Mouse (Mus musculus): ENCODE results near the gene Dst. TPM values are rescaled to one million over a fixed set of nuclear protein-coding genes. Genes with fewer than 3 reads are reported as not detected.

Gene Dst
- polyA plus RNA-seq, 1 experiment from 2014 or later = 18.8 TPM

- 87% methylated on average over 6 of the region's 6 CpGs for WGBS
- no peak for DNase-seq (ENCODE audit: low spot score)
- H3K36me3 ChIP-seq = no peaks in the 10 kb centered on the region
- no peaks in the 10 kb centered on the region for H3K9me3 ChIP-seq (replicated peaks)
- H3K4me3 ChIP-seq = no peak overlapping the region
- no peak overlapping the region for H3K27ac ChIP-seq (replicated peaks)
- no peaks in the 10 kb centered on the region for H3K27me3 ChIP-seq (ENCODE audit: low read depth, poor library complexity, severe bottlenecking)
- H3K4me1 ChIP-seq = peaks cover 14% of the 10 kb centered on the region
These were observed 112.6 kb downstream of the Dst start for GRCm38 (mm10) chr1:34020599-34020998.

DNA sequence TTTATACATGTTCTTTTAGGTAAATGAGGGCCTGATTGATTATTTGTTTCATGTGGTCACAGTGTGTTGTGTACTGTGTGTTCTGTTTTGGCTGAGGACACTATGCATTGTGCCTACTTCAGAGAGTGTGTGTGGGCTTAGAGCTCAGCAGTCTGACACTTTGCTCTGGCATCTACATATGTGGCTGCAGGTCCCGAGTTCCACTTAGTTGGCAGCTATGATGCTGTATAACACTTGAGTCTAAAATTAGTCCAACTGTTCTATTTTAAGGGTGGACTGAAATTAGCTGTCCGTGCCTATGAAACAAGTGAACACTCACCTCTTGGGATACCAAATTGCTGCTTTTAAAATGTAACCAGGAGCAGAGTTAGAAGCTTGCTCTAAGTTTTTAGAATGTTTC lies 113.5 kb downstream of the Dst start:
- H3K9me3 ChIP-seq (replicated peaks) = no peaks in the 10 kb centered on the region
- DNase-seq (ENCODE audit: low spot score) = no peak
- WGBS = 92% methylated on average over 2 of the region's 2 CpGs
- H3K27me3 ChIP-seq (ENCODE audit: low read depth, poor library complexity, severe bottlenecking) = no peaks in the 10 kb centered on the region
- peaks cover 13% of the 10 kb centered on the region for H3K4me1 ChIP-seq
- no peaks in the 10 kb centered on the region for H3K36me3 ChIP-seq
- H3K27ac ChIP-seq (replicated peaks) = no peak overlapping the region
- no peak overlapping the region for H3K4me3 ChIP-seq

GRCm38 (mm10) chr1:34023154-34023553 lies 115.1 kb downstream of the Dst start:
- Histone ChIP-seq H3K9me3 (replicated peaks) (no peaks in the 10 kb centered on the region), H3K27me3 (ENCODE audit: low read depth, poor library complexity, severe bottlenecking) (no peaks in the 10 kb centered on the region), H3K36me3 (no peaks in the 10 kb centered on the region), H3K4me1 (peaks cover 10% of the 10 kb centered on the region), H3K4me3 (no peak overlapping the region), H3K27ac (replicated peaks) (no peak overlapping the region)
- WGBS = 81% methylated on average over 9 of the region's 9 CpGs
- DNase-seq (ENCODE audit: low spot score) = no peak

DNA sequence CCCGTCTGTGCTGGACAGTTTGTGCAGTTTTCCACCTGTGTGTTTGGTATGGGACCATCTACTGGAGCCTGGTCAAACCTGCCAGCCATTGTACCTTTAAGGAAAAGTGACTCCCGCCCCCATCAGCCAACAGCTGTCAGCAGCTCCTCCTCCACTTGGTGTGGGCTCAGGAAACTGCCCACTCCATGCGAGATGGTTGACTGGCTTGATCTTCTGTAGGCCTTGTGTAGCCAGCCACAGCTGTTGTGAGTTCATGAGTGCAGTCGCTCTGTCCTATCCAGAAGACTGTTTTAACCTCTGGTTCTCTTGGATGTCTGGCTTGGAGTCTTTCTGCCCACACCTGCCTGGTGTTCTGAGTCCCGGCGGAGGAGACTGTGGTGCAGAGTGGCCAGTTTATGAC lies 117.9 kb downstream of the Dst start:
- 87% methylated on average over 6 of the region's 6 CpGs for WGBS

DNA sequence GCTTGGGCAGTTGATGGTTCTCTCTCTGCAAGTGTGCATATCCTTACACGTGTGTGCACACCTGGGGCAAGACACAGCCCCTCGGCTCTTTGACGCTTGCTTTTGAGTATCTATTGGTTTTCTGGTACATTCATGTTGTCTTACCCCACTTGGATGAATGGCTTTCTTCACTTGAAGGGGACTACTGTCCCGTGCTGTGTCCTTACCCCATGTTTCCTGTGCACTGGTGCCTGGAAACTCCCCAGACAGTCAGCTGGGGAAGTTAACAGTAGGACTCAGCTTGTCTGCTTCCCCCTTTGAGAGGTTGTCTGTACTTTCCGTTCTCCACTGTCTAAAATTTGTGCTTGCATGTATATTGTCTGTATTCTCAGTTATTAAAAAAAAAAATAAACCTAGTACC lies 120.7 kb downstream of the Dst start:
- Histone ChIP-seq H3K4me1 (no peaks in the 10 kb centered on the region), H3K36me3 (no peaks in the 10 kb centered on the region), H3K27me3 (ENCODE audit: low read depth, poor library complexity, severe bottlenecking) (no peaks in the 10 kb centered on the region), H3K4me3 (no peak overlapping the region), H3K9me3 (replicated peaks) (no peaks in the 10 kb centered on the region), H3K27ac (replicated peaks) (no peak overlapping the region)
- WGBS = 92% methylated on average over 5 of the region's 5 CpGs
- DNase-seq (ENCODE audit: low spot score) = no peak

More for the DNA sequence above, 117.9 kb downstream of the Dst start:
- Histone ChIP-seq H3K4me1 (0 out of 2 replicates have a peak, but pooled peaks cover 4% of the 10 kb centered on the region), H3K27ac (replicated peaks) (no peak overlapping the region), H3K9me3 (replicated peaks) (no peaks in the 10 kb centered on the region), H3K36me3 (no peaks in the 10 kb centered on the region), H3K27me3 (ENCODE audit: low read depth, poor library complexity, severe bottlenecking) (no peaks in the 10 kb centered on the region), H3K4me3 (no peak overlapping the region)
- no peak for DNase-seq (ENCODE audit: low spot score)

DNA sequence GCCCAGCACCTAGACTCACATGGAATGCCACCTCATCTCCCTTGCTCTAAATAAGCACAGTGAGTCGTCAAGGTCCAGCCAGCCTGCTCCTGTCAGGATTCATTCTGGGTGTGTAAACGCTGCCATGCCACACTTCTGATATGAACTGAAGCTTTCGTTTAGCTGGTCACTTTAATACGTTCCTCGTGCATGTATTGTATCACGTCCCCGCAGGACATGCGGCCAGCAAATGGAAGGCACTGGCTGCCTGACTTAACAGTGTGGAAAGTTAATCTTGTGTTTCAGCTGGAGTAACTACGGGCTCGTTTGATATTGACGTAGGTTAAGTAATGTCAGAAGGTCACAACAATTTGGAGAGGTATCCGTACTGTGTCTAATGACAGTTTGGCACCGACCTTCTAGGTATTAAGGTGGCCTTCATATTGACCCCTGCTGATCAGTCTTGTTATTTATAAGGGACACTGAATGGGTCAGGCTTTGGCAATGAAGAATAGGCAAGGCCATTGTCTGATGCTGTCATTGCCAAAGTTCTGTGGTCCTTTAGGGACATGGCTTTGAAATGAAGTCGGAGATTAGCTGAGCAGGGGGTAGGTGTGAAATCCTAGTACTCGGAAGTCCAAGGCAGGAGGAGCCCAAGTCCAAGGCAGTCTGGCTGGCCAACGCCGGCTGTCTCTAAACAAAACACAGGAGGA lies 122.5 kb downstream of the Dst start:
- Histone ChIP-seq H3K27me3 (ENCODE audit: low read depth, poor library complexity, severe bottlenecking) (no peaks in the 10 kb centered on the region), H3K36me3 (no peaks in the 10 kb centered on the region), H3K4me3 (no peak overlapping the region), H3K9me3 (replicated peaks) (no peaks in the 10 kb centered on the region), H3K4me1 (no peaks in the 10 kb centered on the region), H3K27ac (replicated peaks) (no peak overlapping the region)
- WGBS = 90% methylated on average over 17 of the region's 17 CpGs
- DNase-seq (ENCODE audit: low spot score) = no peak

DNA sequence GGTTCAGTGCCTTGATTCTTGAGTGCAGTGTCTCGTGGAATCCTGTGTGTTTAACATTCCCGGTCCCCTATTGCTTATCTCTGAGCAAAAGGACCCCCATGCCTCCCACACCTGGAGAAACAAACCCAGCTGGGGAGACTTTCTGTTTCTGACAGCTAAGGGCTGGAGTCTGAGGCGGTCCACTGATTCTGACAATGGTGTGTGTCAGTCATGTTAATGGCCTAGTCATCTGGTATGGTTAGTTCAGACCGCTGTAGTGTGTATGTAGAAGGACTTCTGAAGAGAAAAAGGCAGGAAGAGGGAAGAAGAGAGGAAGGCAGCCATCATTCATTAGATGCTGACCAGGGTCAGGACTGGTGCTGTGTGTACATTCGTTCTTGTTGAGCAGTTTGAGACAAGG lies 125.0 kb downstream of the Dst start:
- H3K4me3 ChIP-seq = no peak overlapping the region
- H3K4me1 ChIP-seq = no peaks in the 10 kb centered on the region
- 85% methylated on average over 5 of the region's 5 CpGs for WGBS
- no peaks in the 10 kb centered on the region for H3K36me3 ChIP-seq
- no peaks in the 10 kb centered on the region for H3K9me3 ChIP-seq (replicated peaks)
- no peaks in the 10 kb centered on the region for H3K27me3 ChIP-seq (ENCODE audit: low read depth, poor library complexity, severe bottlenecking)
- no peak overlapping the region for H3K27ac ChIP-seq (replicated peaks)
- DNase-seq (ENCODE audit: low spot score) = no peak

GRCm38 (mm10) chr1:34033478-34033877 lies 125.5 kb downstream of the Dst start:
- H3K27ac ChIP-seq (replicated peaks) = no peak overlapping the region
- no peaks in the 10 kb centered on the region for H3K9me3 ChIP-seq (replicated peaks)
- no peaks in the 10 kb centered on the region for H3K27me3 ChIP-seq (ENCODE audit: low read depth, poor library complexity, severe bottlenecking)
- no peaks in the 10 kb centered on the region for H3K36me3 ChIP-seq
- WGBS = 100% methylated on average over 1 of the region's 1 CpGs
- no peaks in the 10 kb centered on the region for H3K4me1 ChIP-seq
- DNase-seq (ENCODE audit: low spot score) = no peak
- no peak overlapping the region for H3K4me3 ChIP-seq

- Histone ChIP-seq H3K4me1 (no peaks in the 10 kb centered on the region), H3K9me3 (replicated peaks) (no peaks in the 10 kb centered on the region), H3K27ac (replicated peaks) (no peak overlapping the region), H3K4me3 (no peak overlapping the region), H3K36me3 (no peaks in the 10 kb centered on the region), H3K27me3 (ENCODE audit: low read depth, poor library complexity, severe bottlenecking) (no peaks in the 10 kb centered on the region)
- WGBS = 94% methylated on average over 3 of the region's 3 CpGs
- DNase-seq (ENCODE audit: low spot score) = no peak
These were observed 125.9 kb downstream of the Dst start for GRCm38 (mm10) chr1:34033958-34034357.

DNA sequence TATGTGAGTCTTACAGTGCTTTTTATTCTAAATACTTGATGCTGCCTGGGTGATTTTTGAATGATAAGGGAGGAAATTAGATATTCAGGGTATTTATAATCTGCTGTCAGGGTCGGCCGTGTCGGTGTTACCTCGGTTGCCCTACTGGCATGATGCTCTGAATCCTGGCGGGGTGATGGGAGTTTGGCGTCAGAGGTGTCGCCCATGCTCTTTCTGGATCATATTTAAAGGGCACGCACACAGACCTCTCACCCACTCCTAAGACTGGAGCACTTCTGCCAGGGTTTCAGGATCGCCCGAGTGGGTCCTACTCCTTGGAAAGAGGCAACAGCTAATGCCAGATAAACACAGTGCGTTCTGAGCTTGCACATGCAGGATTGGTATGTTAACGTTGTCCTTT lies 128.1 kb downstream of the Dst start:
- H3K36me3 ChIP-seq = no peaks in the 10 kb centered on the region
- 93% methylated on average over 12 of the region's 12 CpGs for WGBS
- DNase-seq (ENCODE audit: low spot score) = no peak

DNA sequence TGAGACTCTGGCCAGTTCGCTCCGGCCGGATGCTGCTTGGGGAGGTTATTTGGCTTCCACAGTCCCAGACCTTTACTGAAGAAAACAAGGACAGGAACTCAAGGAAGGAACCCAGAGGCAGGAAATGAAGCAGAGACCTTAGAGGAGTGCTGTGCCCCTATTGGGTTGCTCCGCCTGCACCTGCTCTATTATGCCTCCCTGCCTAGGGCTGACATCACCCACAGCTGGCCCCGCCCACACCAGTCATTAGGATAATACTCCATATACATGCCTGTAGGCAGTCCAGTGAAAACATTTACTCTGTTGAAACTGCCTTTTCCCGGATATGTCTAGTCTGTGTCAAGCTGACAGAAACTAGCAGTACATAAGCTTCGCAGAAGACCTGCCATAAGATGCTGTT lies 130.5 kb downstream of the Dst start:
- no peak for DNase-seq (ENCODE audit: low spot score)
- 94% methylated on average over 7 of the region's 7 CpGs for WGBS

More for the DNA sequence above, 128.1 kb downstream of the Dst start:
- Histone ChIP-seq H3K27me3 (ENCODE audit: low read depth, poor library complexity, severe bottlenecking) (no peaks in the 10 kb centered on the region), H3K9me3 (replicated peaks) (no peaks in the 10 kb centered on the region), H3K27ac (replicated peaks) (no peak overlapping the region), H3K4me1 (peaks cover 3% of the 10 kb centered on the region), H3K4me3 (no peak overlapping the region)

GRCm38 (mm10) chr1:34040049-34040448 lies 132.0 kb downstream of the Dst start:
- no peak for DNase-seq (ENCODE audit: low spot score)
- Histone ChIP-seq H3K9me3 (replicated peaks) (no peaks in the 10 kb centered on the region), H3K27me3 (ENCODE audit: low read depth, poor library complexity, severe bottlenecking) (no peaks in the 10 kb centered on the region), H3K36me3 (no peaks in the 10 kb centered on the region), H3K27ac (replicated peaks) (no peak overlapping the region), H3K4me3 (no peak overlapping the region), H3K4me1 (peaks cover 10% of the 10 kb centered on the region)
- WGBS = 82% methylated on average over 3 of the region's 3 CpGs

More for the DNA sequence above, 130.5 kb downstream of the Dst start:
- Histone ChIP-seq H3K4me1 (peaks cover 10% of the 10 kb centered on the region), H3K9me3 (replicated peaks) (no peaks in the 10 kb centered on the region), H3K27ac (replicated peaks) (no peak overlapping the region), H3K4me3 (no peak overlapping the region), H3K27me3 (ENCODE audit: low read depth, poor library complexity, severe bottlenecking) (no peaks in the 10 kb centered on the region), H3K36me3 (no peaks in the 10 kb centered on the region)

DNA sequence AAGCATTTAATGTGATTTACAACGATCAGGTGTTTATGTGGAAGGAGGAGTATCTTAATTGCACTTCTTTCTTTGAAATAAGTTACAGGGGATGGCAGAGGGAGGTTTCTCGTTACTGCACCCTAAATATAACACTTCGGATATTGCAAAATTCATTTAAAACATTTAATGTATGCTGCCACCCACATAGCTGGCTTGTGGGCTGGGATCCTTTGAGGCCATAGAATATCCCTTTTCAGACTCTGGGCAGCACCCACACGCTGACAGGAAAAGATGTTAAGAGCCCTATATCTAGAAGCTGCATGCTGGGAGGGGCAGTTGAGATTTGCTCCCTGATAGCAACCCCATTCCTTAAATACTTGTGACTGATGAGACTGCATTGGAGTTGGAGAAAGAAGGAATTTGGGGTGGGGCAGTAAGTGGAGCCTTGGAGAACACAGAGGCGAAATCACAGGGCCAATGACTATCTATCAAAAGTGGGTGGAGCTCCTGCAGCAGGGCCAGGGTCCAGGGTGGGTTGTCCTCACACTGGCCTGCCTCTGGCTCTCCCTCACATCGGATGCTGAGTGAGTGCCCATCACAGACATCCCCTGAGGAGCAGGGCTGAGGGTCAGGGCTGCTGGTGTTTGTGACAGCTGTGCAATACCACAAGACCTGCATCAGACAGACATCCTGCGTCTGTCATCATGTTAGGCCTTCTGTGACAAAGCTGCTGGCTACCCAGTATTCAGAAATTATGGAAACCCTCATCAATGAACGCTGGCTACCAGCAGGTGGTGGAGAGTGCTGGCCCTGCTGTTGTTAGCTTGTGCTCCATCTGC lies 133.1 kb downstream of the Dst start:
- H3K36me3 ChIP-seq = no peaks in the 10 kb centered on the region
- no peak overlapping the region for H3K4me3 ChIP-seq
- H3K4me1 ChIP-seq = peaks cover 16% of the 10 kb centered on the region
- H3K27ac ChIP-seq (replicated peaks) = no peak overlapping the region
- 74% methylated on average over 8 of the region's 8 CpGs for WGBS
- H3K9me3 ChIP-seq (replicated peaks) = no peaks in the 10 kb centered on the region
- H3K27me3 ChIP-seq (ENCODE audit: low read depth, poor library complexity, severe bottlenecking) = no peaks in the 10 kb centered on the region
- DNase-seq (ENCODE audit: low spot score) = no peak

All from midbrain, embryonic 10.5 days (tissue).